ENCODE assay signal across 9 mouse cellular contexts in genomic region chr7:101541132-101541531, GRCm38 (mm10). TPM values are rescaled to one million over a fixed set of nuclear protein-coding genes. Genes with fewer than 3 reads are reported as not detected.
DNase-seq lines count a peak whose midpoint lies in the region; ATAC-seq and TF ChIP-seq lines count a peak whose summit lies in the region.
"Had no signal": no experiment of that assay in that cellular context is flagged by ENCODE, and none has a peak within 500 bp of the region (broad histone marks: within the 10 kb centered on the region; RNA-seq: fewer than 3 reads in every experiment).

No protein-coding gene starts in this region.

- peaks cover 12% of the 10 kb centered on the region; the same call in 1 of the 2 replicates for H3K4me1 ChIP-seq in embryonic facial prominence, embryonic 10.5 days
- no peaks in the 10 kb centered on the region for H3K4me1 ChIP-seq in heart, postnatal 0 days (ENCODE audit: control insufficient read depth, insufficient read depth)
- H3K4me1 ChIP-seq in lung, embryonic 16.5 days (replicated peaks; ENCODE audit: control insufficient read depth, insufficient read depth, low read length), result no peaks in the 10 kb centered on the region
- H3K4me1 ChIP-seq: limb, embryonic 13.5 days had no signal

- whole genome bisulfite sequencing in embryonic facial prominence, embryonic 10.5 days, result 4% methylated on average over 11 of the region's 11 CpGs
- WGBS in heart, postnatal 0 days, result 3% methylated on average over 11 of the region's 11 CpGs
- 3% methylated on average over 11 of the region's 11 CpGs for WGBS in lung, embryonic 16.5 days

- ATAC-seq in heart, postnatal 0 days (ENCODE audit: insufficient read depth, low read depth), result peak; percentile 55; the same call in 1 of the 2 replicates
- peak; percentile 51; the same call in 1 of the 2 replicates for ATAC-seq in lung, embryonic 16.5 days (ENCODE audit: low read depth)

- H3K36me3 ChIP-seq in embryonic facial prominence, embryonic 10.5 days (replicated peaks), result no peaks in the 10 kb centered on the region
- H3K36me3 ChIP-seq in heart, postnatal 0 days (replicated peaks; ENCODE audit: control insufficient read depth, insufficient read depth, low read length), result no peaks in the 10 kb centered on the region
- no peaks in the 10 kb centered on the region for H3K36me3 ChIP-seq in lung, embryonic 16.5 days (ENCODE audit: control insufficient read depth, insufficient read depth, low read length)
- H3K36me3 ChIP-seq: limb, embryonic 13.5 days had no signal

- no peak overlapping the region for H3K4me2 ChIP-seq in heart, postnatal 0 days (ENCODE audit: low read depth, low read length)
- no peak overlapping the region for H3K4me2 ChIP-seq in lung, embryonic 16.5 days (ENCODE audit: low read depth, low read length)
- H3K4me2 ChIP-seq: limb, embryonic 13.5 days had no signal

- H3K9me3 ChIP-seq in embryonic facial prominence, embryonic 10.5 days, result no peaks in the 10 kb centered on the region
- no peaks in the 10 kb centered on the region for H3K9me3 ChIP-seq in heart, postnatal 0 days (replicated peaks; ENCODE audit: control insufficient read depth, low read length)
- no peaks in the 10 kb centered on the region for H3K9me3 ChIP-seq in lung, embryonic 16.5 days (ENCODE audit: control insufficient read depth, low read length)
- H3K9me3 ChIP-seq: limb, embryonic 13.5 days had no signal

- no peak overlapping the region for H3K9ac ChIP-seq in heart, postnatal 0 days (replicated peaks; ENCODE audit: low read depth, low read length)
- H3K9ac ChIP-seq in lung, embryonic 16.5 days (ENCODE audit: low read length), result no peak overlapping the region
- H3K9ac ChIP-seq: limb, embryonic 13.5 days had no signal

- peak; percentile 69 for TF ChIP-seq CTCF in heart, postnatal 0 days (IDR thresholded peaks at IDR 0.05; ENCODE audit: low read depth)

- no peak overlapping the region for H3K4me3 ChIP-seq in embryonic facial prominence, embryonic 10.5 days
- no peak overlapping the region for H3K4me3 ChIP-seq in heart, postnatal 0 days (ENCODE audit: low read depth, low read length)
- H3K4me3 ChIP-seq in lung, embryonic 16.5 days (ENCODE audit: low read length), result no peak overlapping the region
- H3K4me3 ChIP-seq: limb, embryonic 13.5 days had no signal

- no peak for TF ChIP-seq EP300 in heart, postnatal 0 days (IDR thresholded peaks at IDR 0.05; ENCODE audit: low read depth)

- H3K27me3 ChIP-seq in embryonic facial prominence, embryonic 10.5 days (replicated peaks; ENCODE audit: low read depth, poor library complexity, severe bottlenecking), result no peaks in the 10 kb centered on the region
- 0 out of 2 replicates have a peak, but pooled peaks cover 5% of the 10 kb centered on the region for H3K27me3 ChIP-seq in heart, postnatal 0 days (ENCODE audit: control insufficient read depth, insufficient read depth, low read length)
- no peaks in the 10 kb centered on the region for H3K27me3 ChIP-seq in lung, embryonic 16.5 days (ENCODE audit: control insufficient read depth, insufficient read depth, low read depth, low read length)

- H3K27ac ChIP-seq in embryonic facial prominence, embryonic 10.5 days (replicated peaks), result no peak overlapping the region
- no peak overlapping the region for H3K27ac ChIP-seq in heart, postnatal 0 days (ENCODE audit: low read depth)
- H3K27ac ChIP-seq in lung, embryonic 16.5 days (ENCODE audit: low read length), result no peak overlapping the region
- H3K27ac ChIP-seq: limb, embryonic 13.5 days had no signal

- DNase-seq in CD8-positive naive resting alpha-beta T cell, adult 2 months (ENCODE audit: low read depth in 2 of 2, low spot score in 2 of 2), result peak; percentile 61 to 79
- peak; percentile 80 for DNase-seq in adrenal gland, postnatal 14 days
- peak; percentile 75 for DNase-seq in embryonic facial prominence, embryonic 10.5 days (ENCODE audit: low spot score)
- DNase-seq in heart, postnatal 0 days (ENCODE audit: low spot score), result peak; percentile 58
- DNase-seq in kidney, postnatal 25 days, result peak; percentile 82 to 87
- DNase-seq in ovary, postnatal 14 days (ENCODE audit: low spot score), result peak; percentile 49
- DNase-seq in thymus, postnatal 25 days, result peak; percentile 70

RNA-seq across cellular contexts. Expression of gene Art2b, which starts 44.3 kb away (rescaled TPM):
- total RNA-seq in adrenal gland, postnatal 14 days (2021), result 0.11 and 1.2 TPM in 2 replicates
- polyA plus RNA-seq in embryonic facial prominence, embryonic 10.5 days (2016; fragmentation: Nextera tagmentation; extraction: Ambion mirVana), result not detected in 2 replicates
- total RNA-seq in heart, postnatal 0 days (2014; rRNA removed; ENCODE audit: low replicate concordance), result not detected in 2 replicates
- not detected in 2 replicates for polyA plus RNA-seq in heart, postnatal 0 days (2015; fragmentation: Nextera tagmentation; extraction: Ambion mirVana)
- not detected in 2 replicates for polyA plus RNA-seq in lung, embryonic 16.5 days (2015; fragmentation: Nextera tagmentation; extraction: Ambion mirVana)
- polyA plus RNA-seq: limb, embryonic 13.5 days had no signal
